Mouse (Mus musculus) adrenal gland (tissue): ENCODE measurements around the gene Slc46a3.

ENCODE experiments used
- intact Hi-C: fragments of 180-260 bp; cut with DNase I; formaldehyde crosslinking; loops from one replicate; pipeline ENCODE4 v1.15.1; 2025

Slc46a3 gene

GRCm38 (mm10) chr5:147848164-147848863, 46.3 kb downstream of the Slc46a3 start:
- intact Hi-C loops = loop anchor here (1.0 to 10.0 kb wide), 3 partner anchors 124 to 434 kb away; partner anchors contain the start of gene Flt1

- intact Hi-C loops = loop anchor here (10.0 kb wide), 2 partner anchors 123 to 433 kb away; partner anchors contain the start of gene Flt1
Observed at GRCm38 (mm10) chr5:147847361-147847760, 47.3 kb downstream of the Slc46a3 start.

- intact Hi-C loops = loop anchor here (10.0 kb wide), 2 partner anchors 121 to 431 kb away; partner anchors contain the start of gene Flt1
Observed at GRCm38 (mm10) chr5:147845319-147845718, 49.3 kb downstream of the Slc46a3 start.

GRCm38 (mm10) chr5:147843340-147843739, 51.3 kb downstream of the Slc46a3 start:
- intact Hi-C loops = loop anchor here (10.0 kb wide), 2 partner anchors 119 to 429 kb away; partner anchors contain the start of gene Flt1

DNA sequence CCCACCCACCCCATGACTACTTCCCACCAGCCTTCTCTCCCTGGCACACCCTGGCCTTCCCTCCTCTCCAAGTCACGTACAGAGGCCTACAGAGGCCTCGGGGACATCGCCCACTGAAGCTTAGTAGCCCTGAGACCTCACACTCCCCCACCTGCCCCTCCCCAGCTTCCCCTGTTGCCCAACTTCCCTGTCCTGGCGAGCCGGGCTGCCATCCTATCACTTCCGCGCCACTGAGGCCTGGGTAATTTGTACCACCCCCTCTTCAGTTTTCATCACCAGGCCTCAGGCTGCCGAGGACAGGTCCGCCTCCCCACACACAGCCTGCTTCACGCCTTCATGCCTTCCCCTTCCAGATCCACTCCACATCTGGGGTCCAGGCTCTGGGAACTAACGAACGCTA, 55.2 kb downstream of the Slc46a3 start:
- intact Hi-C loops = no loop called here

DNA sequence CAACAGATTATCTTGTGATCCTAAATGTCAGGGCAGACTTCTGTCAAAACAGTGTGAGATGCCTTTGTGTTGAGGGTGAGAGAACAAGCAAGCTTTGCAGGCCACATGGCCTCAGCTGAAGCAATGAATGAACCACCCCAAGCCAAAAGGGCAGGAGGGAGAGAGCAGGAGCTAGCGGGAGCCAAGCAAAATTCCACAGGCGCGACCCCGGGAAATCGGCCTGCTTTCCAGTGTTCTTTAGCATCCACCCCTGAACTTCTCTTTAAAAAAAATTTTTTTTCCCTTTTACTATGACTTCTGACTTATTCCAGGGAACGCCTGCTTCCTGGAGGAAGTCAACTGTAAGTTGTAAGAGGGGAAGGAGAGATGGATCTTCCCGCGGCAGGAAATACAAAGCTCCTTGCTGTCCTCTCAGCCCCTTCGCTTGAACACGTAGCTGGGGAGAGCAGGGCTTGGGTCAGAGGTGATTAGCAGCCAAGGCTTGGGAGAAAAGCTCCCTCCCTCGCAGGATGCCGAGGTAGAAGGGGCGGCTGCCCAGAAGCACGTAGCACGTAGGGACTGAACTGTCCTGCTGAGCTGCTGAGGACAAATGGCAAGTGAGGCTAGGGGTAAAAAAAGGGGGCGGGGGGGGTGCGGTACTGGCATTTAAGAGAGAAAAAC, 59.6 kb downstream of the Slc46a3 start:
- intact Hi-C loops = no loop called here

- intact Hi-C loops = no loop called here
Observed at GRCm38 (mm10) chr5:147832842-147833241, 61.8 kb downstream of the Slc46a3 start.

DNA sequence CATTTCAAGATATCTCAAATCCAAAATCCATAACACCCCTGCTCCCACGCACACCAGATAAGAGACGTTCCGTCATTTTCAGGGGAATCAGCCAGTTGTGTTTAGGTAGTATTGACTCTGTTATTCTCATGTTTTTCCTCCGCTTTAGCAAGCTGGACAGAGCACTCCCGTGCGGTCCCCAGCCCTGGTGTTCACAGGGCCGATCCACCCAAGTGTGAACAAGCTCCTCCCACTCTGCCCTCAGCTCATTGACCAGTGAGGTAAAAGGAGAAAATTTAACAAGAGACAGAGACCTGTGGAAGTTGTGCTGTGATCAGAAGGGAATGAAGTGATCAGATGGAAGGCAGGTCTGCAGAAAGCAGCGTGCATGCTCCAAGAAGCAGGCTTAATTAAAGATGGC, 65.8 kb downstream of the Slc46a3 start:
- intact Hi-C loops = no loop called here
